Mouse (Mus musculus) left cerebral cortex, postnatal 36 days (tissue): ENCODE results near the gene Ncaph2. TPM values are rescaled to one million over a fixed set of nuclear protein-coding genes. Genes with fewer than 3 reads are reported as not detected.

Experiments used
- DNase-seq, 2 experiments: peaks; one replicate each; pipeline ENCODE4 v3.0.0; 2021 to 2022; ENCODE audit warnings: low spot score in 2 of 2, mixed read lengths in 1 of 2
- intact Hi-C: fragments of 180-260 bp; cut with DNase I; formaldehyde crosslinking; loops from one replicate; pipeline ENCODE4 v1.15.1; 2025
- total RNA-seq, 2 experiments: library from RNA; stranded (reverse); gene quantifications; 2 replicates each; pipeline ENCODE4 v1.2.3; 2021

The Ncaph2 gene
- total RNA-seq, 2 experiments from 2014 or later: 89.8 to 109 TPM

GRCm38 (mm10) chr15:89339696-89340095, 15.8 kb upstream of the Ncaph2 start:
- intact Hi-C loops: no loop called here
- DNase-seq: no peak

- intact Hi-C loops: no loop called here
- DNase-seq: no peak
Observed at GRCm38 (mm10) chr15:89340136-89340535, 15.4 kb upstream of the Ncaph2 start.

GRCm38 (mm10) chr15:89341678-89342077, 13.8 kb upstream of the Ncaph2 start:
- intact Hi-C loops: no loop called here
- no peak for DNase-seq

- intact Hi-C loops: no loop called here
- DNase-seq: no peak
Observed at GRCm38 (mm10) chr15:89343325-89343724, 12.2 kb upstream of the Ncaph2 start.

GRCm38 (mm10) chr15:89350447-89350846, 5.1 kb upstream of the Ncaph2 start:
- intact Hi-C loops: no loop called here
- DNase-seq: no peak

- intact Hi-C loops: no loop called here
- DNase-seq: no peak
Observed at GRCm38 (mm10) chr15:89351302-89351701, 4.2 kb upstream of the Ncaph2 start.

- intact Hi-C loops: no loop called here
- DNase-seq: no peak
Observed at GRCm38 (mm10) chr15:89352054-89352453, 3.5 kb upstream of the Ncaph2 start.

- intact Hi-C loops: no loop called here
Observed at GRCm38 (mm10) chr15:89352795-89353194, 2.7 kb upstream of the Ncaph2 start.

GRCm38 (mm10) chr15:89353837-89354236, 1.7 kb upstream of the Ncaph2 start:
- no peak for DNase-seq
- intact Hi-C loops: loop anchor here (2.0 kb wide), 1 partner anchor 37 kb away; no protein-coding TSS in a partner anchor

More at GRCm38 (mm10) chr15:89352795-89353194, 2.7 kb upstream of the Ncaph2 start:
- DNase-seq: no peak

GRCm38 (mm10) chr15:89354455-89354854, 1.1 kb upstream of the Ncaph2 start:
- DNase-seq: no peak
- intact Hi-C loops: loop anchor here (2.0 kb wide), 1 partner anchor 38 kb away; no protein-coding TSS in a partner anchor

- DNase-seq: no peak
- intact Hi-C loops: no loop called here
Observed at GRCm38 (mm10) chr15:89356372-89356771, 853 bp downstream of the Ncaph2 start.

GRCm38 (mm10) chr15:89358784-89359183, 3.3 kb downstream of the Ncaph2 start:
- intact Hi-C loops: no loop called here
- no peak for DNase-seq

- intact Hi-C loops: no loop called here
- DNase-seq: no peak
Observed at GRCm38 (mm10) chr15:89363051-89363450, 7.5 kb downstream of the Ncaph2 start.

GRCm38 (mm10) chr15:89365141-89365551, 9.6 kb downstream of the Ncaph2 start:
- DNase-seq: no peak
- intact Hi-C loops: no loop called here

- intact Hi-C loops: loop anchor here (5.0 kb wide), 2 partner anchors 55 kb away; partner anchors contain the start of genes C730034F03Rik, Chkb, Cpt1b and Gm44502
- no peak for DNase-seq
Observed at GRCm38 (mm10) chr15:89372068-89372467, 16.5 kb downstream of the Ncaph2 start.

GRCm38 (mm10) chr15:89372536-89372935, 17.0 kb downstream of the Ncaph2 start:
- DNase-seq: no peak
- intact Hi-C loops: loop anchor here (5.0 kb wide), 2 partner anchors 55 kb away; partner anchors contain the start of genes C730034F03Rik, Chkb, Cpt1b and Gm44502

- peak; percentile 82 for DNase-seq
- intact Hi-C loops: loop anchor here (1.0 to 5.0 kb wide), 3 partner anchors 18 to 56 kb away; partner anchors contain the start of genes C730034F03Rik, Chkb, Cpt1b and Gm44502
Observed at GRCm38 (mm10) chr15:89373027-89373761, 17.7 kb downstream of the Ncaph2 start.

GRCm38 (mm10) chr15:89373762-89374248, 18.3 kb downstream of the Ncaph2 start, which contains the start of gene Sco2:
TSS of gene Sco2 (minus strand) at chr15:89373846.
- DNase-seq: peak; percentile 93 to 94
- intact Hi-C loops: loop anchor here (1.0 to 5.0 kb wide), 3 partner anchors 19 to 57 kb away; partner anchors contain the start of genes C730034F03Rik, Chkb, Cpt1b and Gm44502

- intact Hi-C loops: loop anchor here (5.0 kb wide), 2 partner anchors 53 to 57 kb away; partner anchors contain the start of genes C730034F03Rik, Chkb, Cpt1b and Gm44502
- no peak for DNase-seq
Observed at GRCm38 (mm10) chr15:89374340-89374739, 18.8 kb downstream of the Ncaph2 start.

GRCm38 (mm10) chr15:89374801-89375534, 19.4 kb downstream of the Ncaph2 start:
- intact Hi-C loops: loop anchor here (5.0 kb wide), 2 partner anchors 52 to 58 kb away; partner anchors contain the start of genes C730034F03Rik, Chkb, Cpt1b and Gm44502
- no peak for DNase-seq
